Mouse (Mus musculus): ENCODE measurements around the gene Lclat1. TPM values are rescaled to one million over a fixed set of nuclear protein-coding genes. Genes with fewer than 3 reads are reported as not detected.
A peak's percentile ranks its signal among the peaks of the same experiment; 100 is the strongest.

Lclat1 gene
- 0.46 TPM in 1 of 2 replicates, not detected in the other for polyA plus RNA-seq (2012; ENCODE audit: insufficient read depth, low replicate concordance)

GRCm38 (mm10) chr17:73107158-73108157, at the start of gene Lclat1:
TSS of gene Lclat1 (plus strand) at chr17:73107985.
- H3K4me3 ChIP-seq (replicated peaks), result peak within 1 kb of the TSS; percentile 95
- peaks cover 6% of the 10 kb centered on the region for H3K27me3 ChIP-seq (replicated peaks)
- TF ChIP-seq FLI1 (IDR thresholded peaks at IDR 0.05; ENCODE audit: low read length), result no peak
- TF ChIP-seq GATA1 (IDR thresholded peaks at IDR 0.05; ENCODE audit: borderline replicate concordance, low read length), result no peak
- H3K9me3 ChIP-seq, result no peaks in the 10 kb centered on the region
- peaks cover 20% of the 10 kb centered on the region for H3K4me1 ChIP-seq
- H3K36me3 ChIP-seq (replicated peaks; ENCODE audit: low read length), result no peaks in the 10 kb centered on the region

DNA sequence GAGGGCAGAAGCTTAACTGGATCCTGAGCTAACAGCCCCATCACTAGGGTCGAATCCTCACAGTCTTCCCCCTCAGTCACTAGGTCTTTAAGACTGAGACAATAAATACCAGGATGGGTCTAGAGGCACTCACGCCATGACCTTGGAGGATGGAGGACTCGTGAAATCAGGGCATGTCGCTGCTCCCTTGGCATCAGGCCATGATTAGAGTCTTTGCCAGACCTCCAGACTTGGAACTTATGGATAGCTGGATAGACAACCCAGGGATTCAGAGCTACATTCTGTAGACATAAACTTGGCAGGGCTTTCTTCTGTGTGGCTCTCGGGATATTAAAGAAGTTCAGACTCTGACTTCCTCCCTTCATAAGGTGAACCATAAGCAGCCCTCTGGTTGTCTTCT, 49.5 kb upstream of the Lclat1 start:
- TF ChIP-seq GATA1 (IDR thresholded peaks at IDR 0.05; ENCODE audit: borderline replicate concordance, low read length) (no peak), FLI1 (IDR thresholded peaks at IDR 0.05; ENCODE audit: low read length) (no peak)
- peaks cover 16% of the 10 kb centered on the region for H3K9me3 ChIP-seq

GRCm38 (mm10) chr17:73060224-73060896, 47.4 kb upstream of the Lclat1 start:
- peaks cover 8% of the 10 kb centered on the region for H3K9me3 ChIP-seq
- no peak overlapping the region for H3K4me3 ChIP-seq (replicated peaks)
- no peaks in the 10 kb centered on the region for H3K4me1 ChIP-seq
- TF ChIP-seq GATA1 (IDR thresholded peaks at IDR 0.05; ENCODE audit: borderline replicate concordance, low read length) (no peak), FLI1 (IDR thresholded peaks at IDR 0.05; ENCODE audit: low read length) (no peak)
- no peaks in the 10 kb centered on the region for H3K36me3 ChIP-seq (replicated peaks; ENCODE audit: low read length)
- no peaks in the 10 kb centered on the region for H3K27me3 ChIP-seq (replicated peaks)

More for the DNA sequence above, 49.5 kb upstream of the Lclat1 start:
- Histone ChIP-seq H3K36me3 (replicated peaks; ENCODE audit: low read length) (no peaks in the 10 kb centered on the region), H3K4me3 (replicated peaks) (no peak overlapping the region), H3K4me1 (no peaks in the 10 kb centered on the region), H3K27me3 (replicated peaks) (no peaks in the 10 kb centered on the region)

DNA sequence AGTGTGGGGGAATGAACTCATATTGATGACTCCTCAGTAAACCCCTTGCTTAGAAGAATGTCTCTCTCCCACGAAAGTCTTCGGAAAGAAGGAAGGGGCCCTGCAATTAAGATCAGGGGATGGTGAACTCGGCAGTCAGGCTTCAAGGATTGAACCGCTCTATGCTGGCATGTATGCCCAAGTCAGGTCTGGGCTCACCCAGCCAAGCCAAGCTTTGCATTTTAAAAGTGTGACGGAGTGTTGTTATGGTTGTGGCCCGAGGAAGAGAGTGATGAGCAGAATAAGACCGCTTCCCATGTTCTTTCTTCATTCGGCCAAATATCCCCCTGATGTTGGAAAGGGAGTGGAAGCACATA, 46.9 kb upstream of the Lclat1 start:
- no peaks in the 10 kb centered on the region for H3K36me3 ChIP-seq (replicated peaks; ENCODE audit: low read length)
- peaks cover 8% of the 10 kb centered on the region for H3K9me3 ChIP-seq
- no peak overlapping the region for H3K4me3 ChIP-seq (replicated peaks)
- H3K4me1 ChIP-seq, result no peaks in the 10 kb centered on the region
- TF ChIP-seq GATA1 (IDR thresholded peaks at IDR 0.05; ENCODE audit: borderline replicate concordance, low read length), result no peak
- H3K27me3 ChIP-seq (replicated peaks), result no peaks in the 10 kb centered on the region

DNA sequence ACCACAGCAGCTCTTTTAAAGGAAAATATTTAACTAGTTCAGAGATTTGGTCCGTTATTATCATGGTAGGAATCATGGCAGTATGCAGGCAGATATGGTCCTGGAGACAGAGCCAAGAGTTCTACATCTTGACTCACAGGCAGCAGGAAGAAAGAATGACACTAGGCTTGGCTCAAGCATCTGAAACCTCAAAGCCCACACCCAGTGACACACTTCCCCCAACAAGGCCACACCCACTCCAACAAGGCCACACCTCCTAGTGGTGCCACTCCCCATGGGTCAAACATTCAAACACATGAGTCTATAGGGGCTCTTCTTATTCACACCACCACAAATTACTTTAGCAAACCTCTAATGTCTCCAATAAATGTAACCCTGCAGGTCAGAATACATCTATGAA, 45.1 kb upstream of the Lclat1 start:
- H3K4me3 ChIP-seq (replicated peaks), result no peak overlapping the region
- TF ChIP-seq FLI1 (IDR thresholded peaks at IDR 0.05; ENCODE audit: low read length) (no peak), GATA1 (IDR thresholded peaks at IDR 0.05; ENCODE audit: borderline replicate concordance, low read length) (no peak)

GRCm38 (mm10) chr17:73063299-73063698, 44.5 kb upstream of the Lclat1 start:
- Histone ChIP-seq H3K36me3 (replicated peaks; ENCODE audit: low read length) (no peaks in the 10 kb centered on the region), H3K4me1 (peaks cover 14% of the 10 kb centered on the region), H3K27me3 (replicated peaks) (no peaks in the 10 kb centered on the region), H3K9me3 (peaks cover 8% of the 10 kb centered on the region), H3K4me3 (replicated peaks) (no peak overlapping the region)
- TF ChIP-seq GATA1 (IDR thresholded peaks at IDR 0.05; ENCODE audit: borderline replicate concordance, low read length), result no peak
- no peak for TF ChIP-seq FLI1 (IDR thresholded peaks at IDR 0.05; ENCODE audit: low read length)

More for the DNA sequence above, 45.1 kb upstream of the Lclat1 start:
- H3K27me3 ChIP-seq (replicated peaks), result no peaks in the 10 kb centered on the region
- H3K4me1 ChIP-seq, result peaks cover 8% of the 10 kb centered on the region
- peaks cover 8% of the 10 kb centered on the region for H3K9me3 ChIP-seq
- no peaks in the 10 kb centered on the region for H3K36me3 ChIP-seq (replicated peaks; ENCODE audit: low read length)

- Histone ChIP-seq H3K4me3 (replicated peaks) (no peak overlapping the region), H3K36me3 (replicated peaks; ENCODE audit: low read length) (no peaks in the 10 kb centered on the region), H3K27me3 (replicated peaks) (no peaks in the 10 kb centered on the region), H3K4me1 (peaks cover 19% of the 10 kb centered on the region), H3K9me3 (peaks cover 8% of the 10 kb centered on the region)
- TF ChIP-seq GATA1 (IDR thresholded peaks at IDR 0.05; ENCODE audit: borderline replicate concordance, low read length) (no peak), FLI1 (IDR thresholded peaks at IDR 0.05; ENCODE audit: low read length) (no peak)
These were observed 44.0 kb upstream of the Lclat1 start for GRCm38 (mm10) chr17:73063781-73064180.

DNA sequence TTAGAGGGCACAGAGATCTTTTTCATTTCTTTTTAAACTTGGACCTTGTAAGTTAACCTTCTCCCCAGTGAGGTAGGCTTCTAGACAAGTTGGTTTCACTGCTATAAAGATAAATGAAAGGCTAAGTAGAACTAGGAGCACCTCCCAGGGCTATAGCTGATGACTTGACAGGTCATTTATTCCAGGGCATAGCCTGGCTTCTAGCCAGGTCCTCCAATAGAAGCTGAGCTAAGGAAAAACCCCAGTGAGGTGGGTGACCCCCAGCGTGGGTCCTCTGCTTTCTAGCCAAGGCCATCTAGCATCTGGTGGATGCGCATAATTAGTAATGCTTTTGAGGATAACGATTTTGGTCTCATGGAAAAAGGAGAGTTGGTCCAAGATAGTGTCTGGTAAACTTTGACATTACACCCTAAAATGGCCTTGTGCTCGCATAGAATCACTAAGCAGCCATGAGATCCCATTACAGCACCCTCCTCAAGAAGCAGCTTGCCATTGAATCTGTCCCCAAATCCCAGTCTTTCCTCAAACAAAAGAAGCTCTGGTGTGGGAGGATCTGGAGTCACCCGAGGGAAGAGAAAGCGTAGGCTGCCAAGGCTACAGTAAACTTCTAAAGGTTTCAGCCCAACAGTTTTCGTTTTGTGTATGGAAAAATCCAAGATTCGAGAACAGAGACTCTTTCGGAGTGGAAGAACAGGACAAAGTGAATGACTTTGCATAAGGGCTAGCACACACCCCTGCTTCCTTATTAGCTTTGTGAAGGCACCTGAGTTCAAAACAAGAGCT, 41.2 kb upstream of the Lclat1 start:
- Histone ChIP-seq H3K4me1 (peaks cover 24% of the 10 kb centered on the region), H3K9me3 (peaks cover 4% of the 10 kb centered on the region), H3K4me3 (replicated peaks) (no peak overlapping the region), H3K36me3 (replicated peaks; ENCODE audit: low read length) (no peaks in the 10 kb centered on the region), H3K27me3 (replicated peaks) (peaks cover 2% of the 10 kb centered on the region)
- TF ChIP-seq GATA1 (IDR thresholded peaks at IDR 0.05; ENCODE audit: borderline replicate concordance, low read length), result no peak
- no peak for TF ChIP-seq FLI1 (IDR thresholded peaks at IDR 0.05; ENCODE audit: low read length)

DNA sequence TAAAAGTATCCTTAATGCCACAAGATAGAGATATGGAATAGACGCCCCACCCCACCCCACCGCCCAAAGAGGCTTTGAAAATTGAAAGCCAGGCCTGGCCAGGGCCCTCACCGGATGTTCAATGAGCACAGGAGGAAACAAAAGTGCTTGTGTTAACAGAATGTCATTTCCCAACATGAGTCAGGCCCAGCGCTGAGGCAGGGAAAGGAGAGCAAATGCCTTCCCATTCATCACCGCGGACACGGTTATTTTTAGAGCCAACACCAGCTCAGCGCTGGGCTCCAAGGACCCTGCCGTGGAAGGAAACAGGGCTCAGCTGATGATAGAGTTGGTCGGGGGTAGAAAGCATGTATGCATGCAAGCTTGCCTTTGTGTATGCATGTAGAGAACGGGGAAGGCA, 40.4 kb upstream of the Lclat1 start:
- H3K36me3 ChIP-seq (replicated peaks; ENCODE audit: low read length), result no peaks in the 10 kb centered on the region
- peaks cover 4% of the 10 kb centered on the region for H3K9me3 ChIP-seq
- H3K27me3 ChIP-seq (replicated peaks), result peaks cover 3% of the 10 kb centered on the region
- peaks cover 24% of the 10 kb centered on the region for H3K4me1 ChIP-seq
- TF ChIP-seq FLI1 (IDR thresholded peaks at IDR 0.05; ENCODE audit: low read length), result no peak
- TF ChIP-seq GATA1 (IDR thresholded peaks at IDR 0.05; ENCODE audit: borderline replicate concordance, low read length), result no peak
- peak overlapping the region; percentile 76 for H3K4me3 ChIP-seq (replicated peaks)
